Mouse (Mus musculus): ENCODE measurements around the gene Tcerg1l. TPM values are rescaled to one million over a fixed set of nuclear protein-coding genes. Genes with fewer than 3 reads are reported as not detected.

The Tcerg1l gene
- polyA plus RNA-seq, 1 experiment from 2014 or later, result 0.10 TPM

DNA sequence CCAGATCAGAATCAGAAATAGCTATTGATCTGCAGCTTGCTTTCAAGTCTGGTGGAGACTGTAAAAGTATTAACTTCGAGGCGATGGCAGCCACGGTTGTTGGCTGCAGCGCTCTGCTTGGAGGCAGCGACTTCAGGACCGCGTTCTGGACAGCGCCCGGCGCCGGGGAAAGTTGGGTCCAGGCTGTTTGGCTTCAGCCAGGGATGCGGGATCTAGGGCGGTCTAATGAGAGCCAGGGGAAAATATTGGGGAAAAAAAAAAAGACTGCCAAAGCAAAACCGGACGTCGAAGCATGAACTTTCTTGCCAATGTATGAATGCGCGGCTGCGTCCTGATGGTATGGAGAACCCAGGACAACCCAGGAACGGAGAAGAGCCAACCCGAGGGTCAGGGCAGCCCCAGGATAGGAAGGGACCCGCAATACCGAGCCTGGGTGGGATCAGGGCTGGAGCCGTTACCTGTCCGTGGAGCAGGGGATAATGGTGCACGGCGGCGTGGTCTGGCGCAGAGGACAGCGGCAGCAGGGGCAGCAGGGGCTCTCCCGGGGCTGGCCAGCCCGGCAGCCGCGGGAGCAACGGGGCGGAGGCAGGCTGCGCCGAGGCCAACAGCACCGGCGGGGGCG is 556 bp downstream of the Tcerg1l start:
- H3K4me2 ChIP-seq, result peak overlapping the region; percentile 77
- WGBS, result 1% methylated on average over 41 of the region's 41 CpGs
- no peak overlapping the region for H3K9ac ChIP-seq
- H3K27ac ChIP-seq, result no peak overlapping the region
- no peak for ATAC-seq (replicated peaks; ENCODE audit: insufficient number of reproducible peaks, insufficient read depth, low FRiP score, low read depth)
- H3K4me1 ChIP-seq (replicated peaks), result peaks cover 15% of the 10 kb centered on the region
- H3K9me3 ChIP-seq (replicated peaks), result no peaks in the 10 kb centered on the region
- no peaks in the 10 kb centered on the region for H3K36me3 ChIP-seq
- peaks cover 58% of the 10 kb centered on the region for H3K27me3 ChIP-seq
- H3K4me3 ChIP-seq, result peak overlapping the region; percentile 47

DNA sequence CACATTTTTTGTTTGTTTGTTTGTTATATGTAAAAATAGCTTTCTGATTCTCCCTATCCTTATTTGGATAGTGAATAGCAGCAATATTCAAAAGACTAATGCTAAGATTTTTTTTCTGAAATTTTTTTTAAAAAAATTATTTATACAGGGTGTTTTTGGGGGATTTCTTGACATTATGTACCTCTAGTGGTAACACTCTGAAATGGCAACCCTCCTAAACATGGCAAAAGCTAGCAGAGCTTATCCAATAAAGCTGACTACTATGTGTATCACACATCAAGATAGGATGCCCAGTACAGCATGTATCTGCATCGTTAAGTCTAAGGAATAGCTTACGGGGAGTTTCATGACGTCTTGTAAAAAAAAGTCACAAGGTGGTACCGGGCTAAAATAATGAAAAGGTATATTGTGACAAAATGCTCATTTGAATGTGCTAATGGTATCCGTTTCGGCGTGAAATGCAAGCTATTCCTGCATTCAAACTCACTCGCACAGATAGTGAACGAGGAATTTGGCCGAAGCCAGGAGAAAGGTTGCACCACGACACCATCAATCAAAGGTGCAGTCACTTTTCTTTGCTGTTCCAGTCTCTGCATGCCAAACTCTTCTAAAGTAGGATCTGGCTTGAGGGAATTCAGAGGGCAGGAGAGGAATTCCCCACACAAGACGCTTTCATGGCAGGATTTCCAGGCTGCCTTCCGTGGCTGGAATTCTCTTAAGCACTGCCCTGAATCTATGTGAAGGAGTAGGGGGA is 1.2 kb downstream of the Tcerg1l start:
- H3K4me2 ChIP-seq, result no peak overlapping the region
- 32% methylated on average over 13 of the region's 13 CpGs for WGBS

DNA sequence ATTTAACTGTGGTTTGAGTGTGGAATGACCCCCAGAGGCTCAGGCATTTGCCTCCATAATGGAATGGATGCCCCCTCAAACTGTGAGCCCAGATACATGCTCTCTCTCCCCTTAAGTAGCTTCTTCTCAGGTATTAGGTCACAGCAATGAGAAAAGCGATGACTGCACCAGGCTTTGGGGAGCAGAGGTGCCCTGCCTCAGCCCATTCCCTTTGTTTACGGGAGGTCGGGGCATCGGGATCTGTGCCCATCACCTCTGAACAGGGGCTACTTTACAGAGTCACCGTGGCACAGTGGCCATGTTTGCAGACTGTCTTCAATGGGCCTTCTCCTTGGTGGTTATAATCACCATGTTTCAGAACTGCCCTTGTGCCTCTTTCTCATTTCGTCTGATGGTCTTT is 7.6 kb downstream of the Tcerg1l start:
- H3K4me2 ChIP-seq, result no peak overlapping the region
- ATAC-seq (replicated peaks; ENCODE audit: insufficient number of reproducible peaks, insufficient read depth, low FRiP score, low read depth), result no peak
- WGBS, result 84% methylated on average over 6 of the region's 6 CpGs
- H3K4me3 ChIP-seq, result no peak overlapping the region
- no peaks in the 10 kb centered on the region for H3K36me3 ChIP-seq
- no peaks in the 10 kb centered on the region for H3K9me3 ChIP-seq (replicated peaks)
- H3K27me3 ChIP-seq, result peaks cover 4% of the 10 kb centered on the region; the same call in 1 of the 2 replicates
- H3K4me1 ChIP-seq (replicated peaks), result no peaks in the 10 kb centered on the region
- no peak overlapping the region for H3K9ac ChIP-seq
- H3K27ac ChIP-seq, result no peak overlapping the region

More for the DNA sequence above, 1.2 kb downstream of the Tcerg1l start:
- H3K27ac ChIP-seq, result no peak overlapping the region
- no peak for ATAC-seq (replicated peaks; ENCODE audit: insufficient number of reproducible peaks, insufficient read depth, low FRiP score, low read depth)
- peaks cover 56% of the 10 kb centered on the region for H3K27me3 ChIP-seq
- H3K36me3 ChIP-seq, result no peaks in the 10 kb centered on the region
- peaks cover 15% of the 10 kb centered on the region for H3K4me1 ChIP-seq (replicated peaks)
- H3K9ac ChIP-seq, result no peak overlapping the region
- no peak overlapping the region for H3K4me3 ChIP-seq
- H3K9me3 ChIP-seq (replicated peaks), result no peaks in the 10 kb centered on the region

DNA sequence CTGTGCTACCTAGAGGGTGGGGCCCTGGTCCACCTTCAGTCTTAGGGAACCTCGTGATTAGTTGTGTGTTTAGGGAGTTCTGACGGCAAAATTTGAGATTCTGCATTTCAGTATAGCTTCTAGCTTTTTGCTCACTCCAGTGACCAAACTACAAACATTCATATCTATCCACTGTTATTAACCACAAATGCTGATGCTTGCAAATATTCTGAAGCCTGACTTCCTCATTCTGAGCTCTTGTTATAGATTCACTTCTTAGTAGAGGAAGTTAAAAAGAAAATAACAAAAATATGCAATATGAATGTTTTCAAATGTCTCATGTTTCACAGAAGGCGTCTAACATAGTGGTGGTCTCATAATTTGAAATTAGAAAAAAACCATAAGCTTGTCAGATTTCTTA is 8.5 kb downstream of the Tcerg1l start:
- H3K36me3 ChIP-seq, result no peaks in the 10 kb centered on the region
- no peak overlapping the region for H3K9ac ChIP-seq
- WGBS, result 53% methylated on average over 3 of the region's 3 CpGs
- H3K9me3 ChIP-seq (replicated peaks), result no peaks in the 10 kb centered on the region
- peaks cover 4% of the 10 kb centered on the region; the same call in 1 of the 2 replicates for H3K27me3 ChIP-seq
- no peaks in the 10 kb centered on the region for H3K4me1 ChIP-seq (replicated peaks)
- H3K4me3 ChIP-seq, result no peak overlapping the region
- no peak overlapping the region for H3K4me2 ChIP-seq
- no peak overlapping the region for H3K27ac ChIP-seq
- ATAC-seq (replicated peaks; ENCODE audit: insufficient number of reproducible peaks, insufficient read depth, low FRiP score, low read depth), result no peak

DNA sequence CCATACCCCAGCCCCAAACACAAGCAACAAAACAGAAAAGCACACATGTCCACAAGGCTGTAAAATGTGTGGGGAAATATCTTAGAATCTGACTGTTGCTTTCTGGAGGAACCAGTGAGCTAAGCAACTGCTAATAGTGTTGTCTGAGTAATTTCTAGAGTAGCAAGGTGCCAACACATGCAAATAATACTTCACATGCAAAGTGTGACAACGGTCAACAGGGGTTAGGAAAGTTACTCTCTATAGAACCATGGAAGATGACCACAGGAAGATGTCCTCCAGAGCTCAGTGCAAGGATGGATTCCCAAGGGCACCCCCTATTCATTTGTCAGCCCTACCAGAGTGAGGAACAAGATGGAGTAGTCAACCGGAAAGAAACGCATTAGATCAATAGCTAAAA is 18.3 kb downstream of the Tcerg1l start:
- H3K27ac ChIP-seq, result no peak overlapping the region
- no peaks in the 10 kb centered on the region for H3K27me3 ChIP-seq
- no peaks in the 10 kb centered on the region for H3K36me3 ChIP-seq
- H3K4me3 ChIP-seq, result no peak overlapping the region
- ATAC-seq (replicated peaks; ENCODE audit: insufficient number of reproducible peaks, insufficient read depth, low FRiP score, low read depth), result no peak
- WGBS, result 79% methylated on average over 3 of the region's 3 CpGs
- no peak overlapping the region for H3K9ac ChIP-seq
- H3K4me1 ChIP-seq (replicated peaks), result no peaks in the 10 kb centered on the region
- H3K9me3 ChIP-seq (replicated peaks), result no peaks in the 10 kb centered on the region
- no peak overlapping the region for H3K4me2 ChIP-seq

DNA sequence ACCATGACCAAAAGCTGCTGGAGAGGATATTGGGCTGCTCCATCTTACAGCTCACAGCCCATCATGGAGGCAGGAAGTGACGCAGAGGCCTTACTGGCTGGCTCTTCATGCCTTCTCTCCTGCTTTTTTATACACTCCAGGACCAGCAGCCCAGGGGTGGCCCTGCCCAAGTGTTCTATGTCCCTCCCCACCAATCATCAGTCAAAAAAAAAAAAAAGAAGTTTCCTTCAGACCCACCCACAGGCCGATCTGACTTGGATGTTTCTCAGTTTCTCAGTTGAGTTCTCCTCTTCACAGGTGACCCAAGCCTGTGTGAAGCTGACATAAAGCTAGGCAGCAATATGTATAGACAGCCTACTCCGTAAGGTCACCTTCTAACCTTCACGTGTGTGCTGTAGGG is 19.0 kb downstream of the Tcerg1l start:
- no peaks in the 10 kb centered on the region for H3K27me3 ChIP-seq
- 83% methylated on average over 4 of the region's 4 CpGs for WGBS

DNA sequence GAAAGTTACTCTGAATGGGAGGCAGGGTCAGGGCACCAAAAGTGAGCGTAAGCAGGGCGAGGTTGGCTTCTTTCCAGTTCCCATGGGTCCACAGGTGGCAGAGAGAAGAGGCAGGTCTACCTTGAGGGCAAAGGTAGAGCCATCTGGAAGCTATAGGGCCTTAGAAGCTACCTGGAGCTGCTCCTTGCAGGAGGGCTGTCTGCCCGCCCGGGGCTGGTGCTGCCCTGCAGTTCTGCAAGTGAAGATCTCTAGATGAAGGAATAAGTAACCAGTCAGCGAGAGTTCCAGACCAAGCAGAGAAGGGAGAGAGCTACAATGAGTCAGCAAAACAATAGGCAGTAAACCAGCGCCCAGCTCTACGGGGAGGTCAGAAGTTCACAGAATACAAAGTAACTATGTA is 22.0 kb downstream of the Tcerg1l start:
- H3K36me3 ChIP-seq, result no peaks in the 10 kb centered on the region
- 53% methylated on average over 7 of the region's 7 CpGs for whole genome bisulfite sequencing
- H3K4me2 ChIP-seq, result no peak overlapping the region
- no peak overlapping the region for H3K4me3 ChIP-seq
- no peak for ATAC-seq (replicated peaks; ENCODE audit: insufficient number of reproducible peaks, insufficient read depth, low FRiP score, low read depth)
- no peak overlapping the region for H3K27ac ChIP-seq
- no peaks in the 10 kb centered on the region for H3K9me3 ChIP-seq (replicated peaks)
- H3K27me3 ChIP-seq, result 0 out of 2 replicates have a peak, but pooled peaks cover 6% of the 10 kb centered on the region
- H3K4me1 ChIP-seq (replicated peaks), result no peaks in the 10 kb centered on the region
- no peak overlapping the region for H3K9ac ChIP-seq

More for the DNA sequence above, 19.0 kb downstream of the Tcerg1l start:
- Histone ChIP-seq H3K36me3 (no peaks in the 10 kb centered on the region), H3K4me2 (no peak overlapping the region), H3K4me1 (replicated peaks) (no peaks in the 10 kb centered on the region), H3K27ac (no peak overlapping the region), H3K9ac (no peak overlapping the region), H3K4me3 (no peak overlapping the region), H3K9me3 (replicated peaks) (no peaks in the 10 kb centered on the region)
- no peak for ATAC-seq (replicated peaks; ENCODE audit: insufficient number of reproducible peaks, insufficient read depth, low FRiP score, low read depth)

DNA sequence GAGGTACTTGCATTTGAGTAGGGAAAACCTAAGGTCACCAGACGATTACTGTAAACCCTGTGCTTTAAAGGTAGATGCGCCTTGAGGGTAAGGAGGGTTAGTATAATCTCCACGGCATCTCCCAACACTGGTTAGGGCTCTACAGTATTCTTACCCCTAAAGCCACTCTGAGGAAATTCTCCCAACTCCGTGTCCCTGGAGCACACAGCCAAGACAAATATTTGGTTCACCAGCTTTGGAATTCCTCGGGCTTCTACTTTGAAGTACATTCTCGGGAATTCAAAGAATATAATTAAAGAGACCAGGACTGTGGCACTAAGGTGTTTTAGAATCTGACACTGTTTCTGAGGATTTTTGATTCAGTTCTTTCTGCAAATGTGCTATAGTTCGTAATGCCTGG is 23.2 kb downstream of the Tcerg1l start:
- Histone ChIP-seq H3K4me2 (no peak overlapping the region), H3K27me3 (0 out of 2 replicates have a peak, but pooled peaks cover 6% of the 10 kb centered on the region), H3K9ac (no peak overlapping the region), H3K27ac (no peak overlapping the region), H3K9me3 (replicated peaks) (no peaks in the 10 kb centered on the region), H3K36me3 (no peaks in the 10 kb centered on the region), H3K4me1 (replicated peaks) (no peaks in the 10 kb centered on the region), H3K4me3 (no peak overlapping the region)
- WGBS, result 60% methylated on average over 7 of the region's 7 CpGs
- ATAC-seq (replicated peaks; ENCODE audit: insufficient number of reproducible peaks, insufficient read depth, low FRiP score, low read depth), result no peak

DNA sequence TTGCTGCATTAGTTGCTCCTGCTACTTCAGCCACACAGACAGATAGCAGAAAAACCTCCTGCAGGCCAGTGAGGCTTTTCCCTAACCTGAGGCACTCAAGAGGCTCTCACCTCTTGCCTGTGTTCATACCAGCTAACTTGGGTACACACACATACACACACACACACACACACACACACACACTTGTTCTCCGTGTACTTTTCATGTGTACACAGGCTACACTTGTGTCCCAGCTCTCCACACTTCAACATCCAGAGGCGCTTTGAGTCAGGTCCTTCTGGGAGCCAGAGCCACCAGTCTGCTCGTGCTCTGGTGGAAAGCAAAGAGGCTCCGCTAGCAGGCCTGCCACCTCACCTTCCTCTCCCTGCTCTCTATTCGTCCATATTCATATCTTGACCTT is 24.0 kb downstream of the Tcerg1l start:
- 61% methylated on average over 5 of the region's 5 CpGs for WGBS
- H3K9ac ChIP-seq, result no peak overlapping the region
- H3K4me3 ChIP-seq, result no peak overlapping the region
- H3K27me3 ChIP-seq, result 0 out of 2 replicates have a peak, but pooled peaks cover 6% of the 10 kb centered on the region
- H3K4me2 ChIP-seq, result no peak overlapping the region
- H3K9me3 ChIP-seq (replicated peaks), result no peaks in the 10 kb centered on the region
- ATAC-seq (replicated peaks; ENCODE audit: insufficient number of reproducible peaks, insufficient read depth, low FRiP score, low read depth), result no peak
- no peaks in the 10 kb centered on the region for H3K36me3 ChIP-seq
- H3K27ac ChIP-seq, result no peak overlapping the region
- H3K4me1 ChIP-seq (replicated peaks), result no peaks in the 10 kb centered on the region

DNA sequence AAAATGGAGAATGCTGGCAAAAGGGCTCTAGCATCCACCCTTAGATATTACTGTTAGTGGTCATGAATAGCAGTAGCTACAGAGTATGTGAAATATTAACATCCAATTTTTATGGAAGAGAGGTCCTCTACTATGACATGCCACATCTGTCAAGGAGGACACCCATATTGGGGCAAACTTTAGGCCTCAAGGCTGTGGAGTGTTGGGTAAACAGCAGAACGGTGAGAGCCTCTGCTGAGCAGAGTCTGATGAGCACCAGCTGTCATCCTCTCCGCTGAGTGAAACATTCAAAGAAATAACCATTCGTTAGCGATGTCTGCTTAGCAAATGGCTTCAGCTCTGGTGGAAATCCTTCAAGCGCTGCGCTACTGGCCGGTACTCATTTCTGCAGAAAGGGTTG is 30.0 kb downstream of the Tcerg1l start:
- 77% methylated on average over 7 of the region's 7 CpGs for WGBS
- ATAC-seq (replicated peaks; ENCODE audit: insufficient number of reproducible peaks, insufficient read depth, low FRiP score, low read depth), result no peak

DNA sequence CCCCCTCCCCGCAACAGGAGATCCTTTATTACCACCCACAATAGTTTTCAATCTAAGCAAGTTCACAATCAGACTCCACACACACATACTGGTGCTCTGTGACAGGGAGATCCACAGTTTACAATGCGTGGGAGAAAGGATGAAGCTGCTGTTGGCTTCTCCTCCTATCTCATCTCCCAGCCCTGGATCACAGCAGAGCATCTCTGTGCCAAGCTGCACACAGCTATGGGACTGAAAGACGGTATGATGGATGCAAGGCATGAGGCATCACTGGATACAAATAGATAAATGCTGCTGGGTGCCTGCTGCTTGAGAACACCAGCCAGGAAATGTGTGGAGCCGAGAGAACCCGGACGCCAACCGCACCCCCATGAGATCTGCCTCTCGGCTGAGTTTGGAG is 32.0 kb downstream of the Tcerg1l start:
- no peak overlapping the region for H3K4me3 ChIP-seq
- no peak for ATAC-seq (replicated peaks; ENCODE audit: insufficient number of reproducible peaks, insufficient read depth, low FRiP score, low read depth)

More for the DNA sequence above, 30.0 kb downstream of the Tcerg1l start:
- Histone ChIP-seq H3K9ac (no peak overlapping the region), H3K4me1 (replicated peaks) (no peaks in the 10 kb centered on the region), H3K4me3 (no peak overlapping the region), H3K27me3 (peaks cover 12% of the 10 kb centered on the region; the same call in 1 of the 2 replicates), H3K27ac (no peak overlapping the region), H3K4me2 (no peak overlapping the region), H3K9me3 (replicated peaks) (no peaks in the 10 kb centered on the region), H3K36me3 (no peaks in the 10 kb centered on the region)

More for the DNA sequence above, 32.0 kb downstream of the Tcerg1l start:
- Histone ChIP-seq H3K9ac (no peak overlapping the region), H3K27me3 (peaks cover 15% of the 10 kb centered on the region), H3K4me1 (replicated peaks) (no peaks in the 10 kb centered on the region), H3K27ac (no peak overlapping the region), H3K36me3 (no peaks in the 10 kb centered on the region), H3K9me3 (replicated peaks) (no peaks in the 10 kb centered on the region), H3K4me2 (no peak overlapping the region)
- WGBS, result 30% methylated on average over 8 of the region's 8 CpGs

Data from heart, embryonic 15.5 days (tissue).